Comparison of ENCODE assay signal across 12 mouse cellular contexts in genomic region chr19:31038951-31039350, GRCm38 (mm10).
"Had no signal": no experiment of that assay in that cellular context is flagged by ENCODE, and none has a peak within 500 bp of the region (broad histone marks: within the 10 kb centered on the region; RNA-seq: fewer than 3 reads in every experiment).

No protein-coding gene starts in this region.

- DNase-seq: left cerebral cortex, postnatal 4 days; liver; liver, embryonic 13.5 days; liver, postnatal 0 days; lung, adult 18-20 months; lung, adult 2 months; lung, embryonic 14.5 days; lung, postnatal 10 days; lung, postnatal 14 days; lung, postnatal 36 days; lung, postnatal 4 days; midbrain, embryonic 14.5 days had no signal
